Mouse (Mus musculus): Measurements from ENCODE around the gene Becn1.

DNA sequence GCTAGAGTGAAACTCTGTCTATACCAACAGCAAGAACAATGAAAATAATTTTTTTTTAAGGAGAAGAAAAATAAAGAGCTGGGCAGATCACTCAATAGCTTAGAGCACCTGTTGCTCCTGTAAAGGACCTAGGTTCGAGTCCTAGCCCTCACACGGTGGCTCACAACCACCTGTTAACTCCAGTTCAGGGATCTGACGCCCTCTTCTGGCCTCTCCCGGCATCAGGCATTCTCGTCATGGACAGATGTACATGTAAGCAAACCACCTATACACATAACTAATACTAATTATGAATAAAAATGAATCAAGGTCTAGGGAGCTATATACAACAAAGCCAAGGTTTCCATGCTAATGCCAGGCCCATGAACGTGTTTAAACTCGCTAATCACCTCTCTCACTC is 1.2 kb downstream of the Becn1 start:
- TF ChIP-seq CTCF (IDR thresholded peaks at IDR 0.05), result peak; percentile 26
- TF ChIP-seq POLR2A (IDR thresholded peaks at IDR 0.05; ENCODE audit: insufficient read depth, low read depth, low read length), result no peak
- no peak for TF ChIP-seq EP300 (IDR thresholded peaks at IDR 0.05; ENCODE audit: insufficient read depth, low read depth, low read length)

Data from heart, adult 2 months (tissue).